Mouse (Mus musculus) bone marrow macrophage, adult 2 months (primary cell): ENCODE measurements around the gene Trim14.

Experiments used
- CTCF ChIP-seq: IDR thresholded peaks from 2 replicates; pipeline ENCODE4 v1.5.1; 2012; ENCODE audit warnings: low read depth, mild to moderate bottlenecking, low read length, moderate library complexity
- POLR2A ChIP-seq: IDR thresholded peaks from 2 replicates; pipeline ENCODE4 v1.6.1; 2012; ENCODE audit warnings: mild to moderate bottlenecking, low read depth, low read length, borderline replicate concordance

DNA sequence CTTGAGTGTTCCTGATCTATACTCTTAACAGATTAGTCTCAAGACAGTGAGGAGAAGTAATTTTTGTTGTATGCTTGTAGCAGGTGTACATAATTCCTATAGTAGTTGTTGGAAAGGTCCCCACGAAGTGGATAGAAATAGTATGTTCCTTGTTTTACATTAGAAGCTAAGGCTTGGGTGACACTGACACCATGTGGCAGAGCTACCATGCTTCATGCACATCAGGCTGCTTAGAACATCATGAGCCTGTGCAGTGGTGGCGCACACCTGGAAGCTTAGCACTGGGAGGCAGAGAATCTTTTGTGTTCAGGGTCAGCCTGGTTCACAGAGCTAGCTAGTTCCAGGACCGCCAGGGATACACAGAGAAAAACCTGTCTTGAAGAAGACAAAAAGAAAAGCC, 70.2 kb downstream of the Trim14 start:
- no peak for TF ChIP-seq CTCF
- no peak for TF ChIP-seq POLR2A
